Mouse (Mus musculus): ENCODE data around the gene Eif2b4. TPM values are rescaled to one million over a fixed set of nuclear protein-coding genes. Genes with fewer than 3 reads are reported as not detected.

The Eif2b4 gene
- polyA plus RNA-seq, 1 experiment = 87.1 TPM

DNA sequence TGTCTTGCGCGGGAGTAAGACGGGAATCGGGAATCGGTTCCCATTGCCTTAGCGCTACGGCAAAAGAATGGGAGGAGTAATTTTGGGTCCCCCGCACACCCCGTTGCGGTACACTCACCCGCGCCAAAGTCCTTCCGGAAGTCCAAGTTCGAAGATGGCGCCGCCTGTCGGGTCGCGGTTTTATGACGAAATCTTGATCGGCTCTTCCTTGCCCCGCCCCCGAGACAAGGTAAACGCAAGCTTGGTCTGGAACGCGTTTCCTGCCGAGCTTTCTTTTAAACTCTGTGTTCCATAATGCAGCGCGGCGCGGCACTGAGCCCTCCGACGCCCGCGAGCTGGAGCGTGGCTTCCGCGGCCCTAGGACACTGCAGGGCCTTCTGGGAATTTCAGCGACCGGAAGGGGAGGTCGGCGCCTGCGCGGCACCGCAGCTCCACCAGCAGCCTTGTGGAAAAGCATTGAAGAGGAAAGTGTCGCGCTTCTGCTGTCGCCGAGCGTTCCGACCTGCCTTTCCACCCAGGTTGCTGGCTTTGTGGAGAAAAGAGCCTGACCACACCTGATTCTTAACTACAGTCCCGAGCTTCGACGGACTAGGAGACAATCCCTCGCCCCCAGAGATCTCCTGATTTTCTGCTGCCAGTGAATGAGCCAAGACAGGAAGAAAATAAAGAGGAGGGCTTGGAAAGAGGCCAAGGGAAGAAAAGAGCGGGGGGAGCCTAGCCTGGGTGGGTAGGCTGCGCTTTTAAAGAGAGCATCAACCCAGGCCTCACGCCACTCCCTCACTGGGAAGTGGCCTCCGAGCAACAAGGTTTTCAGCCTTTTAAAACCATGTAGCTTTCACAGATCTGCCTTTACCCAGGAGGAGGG lies 13.2 kb downstream of the Eif2b4 start, which contains the start of the genes Gm29609 and Gtf3c2:
TSS of gene Gm29609 (minus strand) at position 146 of the 865 bp plus-strand sequence.
TSS of gene Gtf3c2 (minus strand) at position 379 of the 865 bp plus-strand sequence.
- TF ChIP-seq POLR2A (IDR thresholded peaks at IDR 0.05; ENCODE audit: borderline replicate concordance, insufficient read depth, low read length) (peak; percentile 90), CTCF (IDR thresholded peaks at IDR 0.05; ENCODE audit: borderline replicate concordance, insufficient read depth, low read depth, low read length) (no peak)
- Histone ChIP-seq H3K27me3 (ENCODE audit: control insufficient read depth, insufficient read depth, low read length) (no peaks in the 10 kb centered on the region), H3K4me3 (replicated peaks; ENCODE audit: insufficient read depth, low read depth, low read length) (peak within 1 kb of the TSS; percentile 77), H3K27ac (ENCODE audit: insufficient read depth, low read length) (peak within 1 kb of the TSS; percentile 84), H3K4me1 (ENCODE audit: control insufficient read depth, insufficient read depth, low read length) (no peaks in the 10 kb centered on the region)
- DNase-seq = peak; percentile 96 to 98
- WGBS = under 1% methylated on average over 59 of the region's 59 CpGs

GRCm38 (mm10) chr5:31179301-31179765 lies 13.9 kb downstream of the Eif2b4 start:
- Histone ChIP-seq H3K27ac (ENCODE audit: insufficient read depth, low read length) (peak overlapping the region; percentile 84; the same call in 1 of the 2 replicates), H3K27me3 (ENCODE audit: control insufficient read depth, insufficient read depth, low read length) (no peaks in the 10 kb centered on the region), H3K4me3 (replicated peaks; ENCODE audit: insufficient read depth, low read depth, low read length) (peak overlapping the region; percentile 77), H3K4me1 (ENCODE audit: control insufficient read depth, insufficient read depth, low read length) (no peaks in the 10 kb centered on the region)
- DNase-seq = no peak
- WGBS = under 1% methylated on average over 25 of the region's 25 CpGs
- TF ChIP-seq CTCF (IDR thresholded peaks at IDR 0.05; ENCODE audit: borderline replicate concordance, insufficient read depth, low read depth, low read length) = no peak
- TF ChIP-seq POLR2A (IDR thresholded peaks at IDR 0.05; ENCODE audit: borderline replicate concordance, insufficient read depth, low read length) = no peak

GRCm38 (mm10) chr5:31168630-31169029 lies 24.6 kb downstream of the Eif2b4 start:
- Histone ChIP-seq H3K27ac (ENCODE audit: insufficient read depth, low read length) (no peak overlapping the region), H3K27me3 (ENCODE audit: control insufficient read depth, insufficient read depth, low read length) (no peaks in the 10 kb centered on the region), H3K4me1 (ENCODE audit: control insufficient read depth, insufficient read depth, low read length) (no peaks in the 10 kb centered on the region), H3K4me3 (replicated peaks; ENCODE audit: insufficient read depth, low read depth, low read length) (no peak overlapping the region)
- no peak for DNase-seq
- TF ChIP-seq CTCF (IDR thresholded peaks at IDR 0.05; ENCODE audit: borderline replicate concordance, insufficient read depth, low read depth, low read length) (no peak), POLR2A (IDR thresholded peaks at IDR 0.05; ENCODE audit: borderline replicate concordance, insufficient read depth, low read length) (no peak)
- 94% methylated on average over 4 of the region's 4 CpGs for WGBS

GRCm38 (mm10) chr5:31164878-31165277 lies 28.4 kb downstream of the Eif2b4 start:
- no peak overlapping the region for H3K27ac ChIP-seq (ENCODE audit: insufficient read depth, low read length)
- 90% methylated on average over 1 of the region's 1 CpGs for WGBS

GRCm38 (mm10) chr5:31162462-31162861 lies 30.8 kb downstream of the Eif2b4 start:
- no peak for DNase-seq
- Histone ChIP-seq H3K27ac (ENCODE audit: insufficient read depth, low read length) (no peak overlapping the region), H3K4me1 (ENCODE audit: control insufficient read depth, insufficient read depth, low read length) (no peaks in the 10 kb centered on the region), H3K4me3 (replicated peaks; ENCODE audit: insufficient read depth, low read depth, low read length) (no peak overlapping the region), H3K27me3 (ENCODE audit: control insufficient read depth, insufficient read depth, low read length) (no peaks in the 10 kb centered on the region)
- TF ChIP-seq POLR2A (IDR thresholded peaks at IDR 0.05; ENCODE audit: borderline replicate concordance, insufficient read depth, low read length) = no peak
- TF ChIP-seq CTCF (IDR thresholded peaks at IDR 0.05; ENCODE audit: borderline replicate concordance, insufficient read depth, low read depth, low read length) = no peak

More at GRCm38 (mm10) chr5:31164878-31165277, 28.4 kb downstream of the Eif2b4 start:
- Histone ChIP-seq H3K27me3 (ENCODE audit: control insufficient read depth, insufficient read depth, low read length) (no peaks in the 10 kb centered on the region), H3K4me1 (ENCODE audit: control insufficient read depth, insufficient read depth, low read length) (no peaks in the 10 kb centered on the region), H3K4me3 (replicated peaks; ENCODE audit: insufficient read depth, low read depth, low read length) (no peak overlapping the region)
- TF ChIP-seq POLR2A (IDR thresholded peaks at IDR 0.05; ENCODE audit: borderline replicate concordance, insufficient read depth, low read length) = no peak
- no peak for TF ChIP-seq CTCF (IDR thresholded peaks at IDR 0.05; ENCODE audit: borderline replicate concordance, insufficient read depth, low read depth, low read length)
- DNase-seq = no peak

DNA sequence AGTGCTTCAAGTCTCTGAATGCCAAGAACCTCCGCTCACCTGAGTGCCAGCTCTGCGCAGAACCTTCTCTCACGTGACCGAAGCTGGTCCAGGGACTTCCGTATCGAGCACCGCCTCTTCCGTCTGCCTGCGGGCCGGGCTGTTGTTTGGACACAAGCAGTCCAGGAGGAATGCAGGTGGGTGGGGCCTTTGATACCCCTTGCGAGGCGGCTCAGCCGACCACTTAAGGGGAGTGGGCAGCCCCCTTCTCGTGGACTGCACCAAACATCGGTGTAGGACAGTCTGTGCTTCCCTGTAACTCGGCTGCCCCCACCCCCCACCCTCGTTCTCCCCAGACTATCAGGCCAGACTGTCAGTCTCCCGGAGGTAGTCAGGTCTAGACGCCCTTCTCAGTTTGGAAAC lies 39.1 kb downstream of the Eif2b4 start, which contains the start of gene Mpv17:
TSS of gene Mpv17 (minus strand) at position 100 of the 402 bp plus-strand sequence.
- WGBS = under 1% methylated on average over 19 of the region's 19 CpGs
- peak; percentile 78; the same call in 1 of the 2 replicates for TF ChIP-seq POLR2A (IDR thresholded peaks at IDR 0.05; ENCODE audit: borderline replicate concordance, insufficient read depth, low read length)
- TF ChIP-seq CTCF (IDR thresholded peaks at IDR 0.05; ENCODE audit: borderline replicate concordance, insufficient read depth, low read depth, low read length) = no peak

GRCm38 (mm10) chr5:31153516-31154151 lies 39.6 kb downstream of the Eif2b4 start:
- Histone ChIP-seq H3K27ac (ENCODE audit: insufficient read depth, low read length) (peak overlapping the region; percentile 37), H3K27me3 (ENCODE audit: control insufficient read depth, insufficient read depth, low read length) (no peaks in the 10 kb centered on the region), H3K4me1 (ENCODE audit: control insufficient read depth, insufficient read depth, low read length) (peaks cover 7% of the 10 kb centered on the region), H3K4me3 (replicated peaks; ENCODE audit: insufficient read depth, low read depth, low read length) (peak overlapping the region; percentile 81)
- TF ChIP-seq CTCF (IDR thresholded peaks at IDR 0.05; ENCODE audit: borderline replicate concordance, insufficient read depth, low read depth, low read length) = no peak
- TF ChIP-seq POLR2A (IDR thresholded peaks at IDR 0.05; ENCODE audit: borderline replicate concordance, insufficient read depth, low read length) = no peak
- WGBS = 15% methylated on average over 6 of the region's 6 CpGs
- no peak for DNase-seq

More for the DNA sequence above, 39.1 kb downstream of the Eif2b4 start, which contains the start of gene Mpv17:
- Histone ChIP-seq H3K27ac (ENCODE audit: insufficient read depth, low read length) (peak within 1 kb of the TSS; percentile 48), H3K4me1 (ENCODE audit: control insufficient read depth, insufficient read depth, low read length) (peaks cover 7% of the 10 kb centered on the region), H3K4me3 (replicated peaks; ENCODE audit: insufficient read depth, low read depth, low read length) (peak within 1 kb of the TSS; percentile 81), H3K27me3 (ENCODE audit: control insufficient read depth, insufficient read depth, low read length) (no peaks in the 10 kb centered on the region)
- peak; percentile 85 to 90 for DNase-seq

Measured in cerebellum, adult 2 months (tissue).